Mouse (Mus musculus): ENCODE measurements around the gene Ldha.
"Not testable (repeated sequence)": the region's sequence is repeated elsewhere in the genome, so short reads cannot be mapped to it uniquely, and the experiment has no call there.

The Ldha gene

DNA sequence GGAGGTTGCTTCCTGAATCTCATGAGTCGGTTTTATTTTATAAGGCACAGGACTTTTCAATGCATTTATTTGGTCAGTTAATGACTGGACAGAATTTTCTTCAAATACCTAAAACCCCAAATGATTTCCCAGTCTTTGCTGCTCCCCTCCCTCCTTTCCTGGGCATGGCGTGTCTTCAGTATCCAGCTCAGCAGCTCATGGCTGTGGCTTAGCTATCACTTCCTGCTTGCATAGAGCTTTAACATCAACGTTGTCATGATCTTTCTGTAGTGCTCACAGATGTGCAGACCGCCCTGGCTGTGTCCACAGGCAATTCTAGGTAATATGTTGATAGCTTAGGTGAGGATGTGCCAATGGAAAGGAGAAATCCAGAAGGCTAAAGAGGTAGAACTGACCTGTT is 30.7 kb downstream of the Ldha start:
- in situ Hi-C loops (cut with MboI, MseI): no loop called here

GRCm38 (mm10) chr7:46876841-46877240 is 35.6 kb downstream of the Ldha start:
- in situ Hi-C loops (cut with MboI, MseI): no loop called here

- in situ Hi-C loops (cut with MboI, MseI): no loop called here
Observed at GRCm38 (mm10) chr7:46877255-46877654, 36.0 kb downstream of the Ldha start.

DNA sequence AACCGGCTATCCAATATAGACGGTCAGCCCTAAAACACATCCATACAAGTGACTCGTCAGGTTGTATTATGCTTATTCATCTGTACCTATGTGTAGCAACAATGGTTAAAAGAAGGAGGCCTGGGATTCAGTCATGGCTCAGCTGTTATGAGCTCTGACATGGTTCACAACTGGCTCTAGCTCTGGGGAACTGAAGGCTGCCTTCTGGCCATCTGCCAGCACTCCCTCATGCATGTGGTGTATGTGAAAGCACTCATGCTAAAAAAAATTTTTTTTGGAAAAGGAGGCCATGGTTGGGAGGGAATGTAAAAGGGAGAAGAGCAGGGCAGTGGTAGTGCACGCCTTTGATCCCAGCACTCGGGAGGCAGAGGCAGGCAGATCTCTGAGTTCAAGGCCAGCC is 38.6 kb downstream of the Ldha start:
- in situ Hi-C loops (cut with MboI, MseI): no loop called here

- in situ Hi-C loops (cut with MboI, MseI): no loop called here
Observed at GRCm38 (mm10) chr7:46880992-46881391, 39.7 kb downstream of the Ldha start.

DNA sequence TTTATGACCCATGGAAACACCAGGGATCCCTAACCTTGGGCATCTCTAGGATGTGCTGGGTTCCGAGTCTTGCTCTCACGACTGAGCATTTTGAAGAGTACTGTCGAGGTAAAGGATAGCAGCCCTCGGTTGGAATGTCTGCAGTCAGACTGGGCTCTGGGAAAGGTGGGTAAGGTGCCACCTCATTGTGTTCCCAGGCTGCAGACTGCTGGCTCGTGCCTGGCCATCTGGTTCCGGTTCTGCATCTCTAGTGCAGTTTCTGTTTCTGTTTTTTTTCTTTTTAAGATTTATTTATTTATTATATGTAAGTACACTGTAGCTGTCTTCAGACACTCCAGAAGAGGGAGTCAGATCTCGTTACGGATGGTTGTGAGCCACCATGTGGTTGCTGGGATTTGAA is 40.7 kb downstream of the Ldha start:
- in situ Hi-C loops (cut with MboI, MseI): not testable (repeated sequence)

DNA sequence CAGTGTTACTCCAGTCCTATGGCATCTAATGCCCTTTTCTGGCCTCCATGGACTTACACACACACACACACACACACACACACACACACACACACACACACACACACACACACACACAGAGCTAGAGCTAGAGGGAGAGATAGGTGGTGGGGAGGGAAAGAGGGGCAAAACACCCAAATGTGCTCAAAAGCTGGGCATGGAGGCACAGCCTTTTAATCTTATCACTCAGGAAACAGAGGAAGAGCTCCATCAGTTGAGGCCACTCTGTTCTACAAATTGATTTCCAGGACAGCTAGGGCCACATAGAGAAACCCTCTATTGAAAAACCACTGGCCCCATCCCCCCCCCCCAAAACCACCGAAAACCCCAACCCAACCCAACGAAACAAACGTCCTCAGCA is 42.0 kb downstream of the Ldha start:
- in situ Hi-C loops (cut with MboI, MseI): no loop called here

GRCm38 (mm10) chr7:46895511-46895910 is 54.2 kb downstream of the Ldha start:
- in situ Hi-C loops (cut with MboI, MseI): no loop called here

DNA sequence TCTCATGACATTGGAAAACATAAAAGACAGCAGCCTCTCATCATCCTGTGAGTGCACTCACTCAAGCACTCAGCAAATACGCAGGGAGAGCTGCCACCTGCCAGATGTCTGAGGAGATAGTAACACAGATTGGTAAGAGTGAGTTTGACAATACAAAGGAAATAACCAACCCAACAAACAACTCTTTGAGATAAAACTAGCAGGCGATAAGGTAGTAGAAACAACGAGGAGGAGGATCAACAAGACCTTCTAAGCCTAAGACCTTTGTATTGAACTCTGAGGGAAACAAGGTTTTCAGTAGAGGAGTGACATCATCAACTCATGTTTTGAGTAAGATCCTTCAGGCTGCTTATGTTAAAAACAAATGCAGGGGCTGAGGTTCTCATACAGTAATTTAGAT is 58.1 kb downstream of the Ldha start:
- in situ Hi-C loops (cut with MboI, MseI): no loop called here
